Mouse (Mus musculus) neural tube, embryonic 14.5 days (tissue): ENCODE results near the gene D930007J09Rik. TPM values are rescaled to one million over a fixed set of nuclear protein-coding genes. Genes with fewer than 3 reads are reported as not detected.

Source experiments
- ATAC-seq: fragments of 200-750 bp; cut with Nextera tagmentation; 2 replicates; pipeline ENCODE4 v1.8.0; 2017; ENCODE audit warnings: low read depth, mild to moderate bottlenecking, moderate TSS enrichment, moderate library complexity
- H3K27ac ChIP-seq: fragments of 300-500 bp; sonication (generic); 2 replicates; pipeline ENCODE4 v1.5.1; 2014; ENCODE audit warnings: low read depth, mild to moderate bottlenecking, control low read depth, low read length, moderate library complexity, mixed read lengths
- H3K27me3 ChIP-seq: fragments of 300-500 bp; sonication (generic); 2 replicates; pipeline ENCODE4 v1.6.1; 2014; ENCODE audit warnings: low read length; ENCODE audit not compliant: control insufficient read depth, insufficient read depth
- H3K36me3 ChIP-seq: fragments of 300-500 bp; sonication (generic); 2 replicates; pipeline ENCODE4 v1.6.1; 2014; ENCODE audit warnings: low read length, mixed read lengths; ENCODE audit not compliant: control insufficient read depth, insufficient read depth
- H3K4me1 ChIP-seq: fragments of 300-500 bp; sonication (generic); 2 replicates; pipeline ENCODE4 v1.6.1; 2014; ENCODE audit warnings: low read length; ENCODE audit not compliant: control insufficient read depth, insufficient read depth
- H3K4me2 ChIP-seq: fragments of 300-500 bp; sonication (generic); 2 replicates; pipeline ENCODE4 v1.6.1; 2014; ENCODE audit warnings: mild to moderate bottlenecking, low read depth, low read length, control low read depth
- H3K4me3 ChIP-seq: fragments of 300-500 bp; sonication (generic); 2 replicates; pipeline ENCODE4 v1.5.1; 2014; ENCODE audit warnings: low read depth, low read length, control low read depth, mixed read lengths
- H3K9ac ChIP-seq: fragments of 300-500 bp; sonication (generic); replicated peaks from 2 replicates; pipeline ENCODE4 v1.6.1; 2014; ENCODE audit warnings: low read depth, mild to moderate bottlenecking, control low read depth, low read length, mixed read lengths
- H3K9me3 ChIP-seq: fragments of 300-500 bp; sonication (generic); 2 replicates; pipeline ENCODE4 v1.6.1; 2016; ENCODE audit warnings: low read length; ENCODE audit not compliant: control insufficient read depth
- WGBS: fragments of 180-500 bp; shearing (Covaris S2); extraction: QIAGEN DNeasy Blood & Tissue Kit; methylation state at CpG from one replicate; pipeline ENCODE4 v1.1.7; 2014; 5-methylcytosine and 5-hydroxymethylcytosine counted together
- polyA plus RNA-seq: library from polyadenylated mRNA; unstranded; fragments of >200 nt; fragmentation: Nextera tagmentation; extraction: Ambion mirVana; gene quantifications from 2 replicates; pipeline ENCODE4 v1.2.1, GENCODE M21; 2014

The D930007J09Rik gene
- polyA plus RNA-seq, 1 experiment from 2014 or later, result not detected

DNA sequence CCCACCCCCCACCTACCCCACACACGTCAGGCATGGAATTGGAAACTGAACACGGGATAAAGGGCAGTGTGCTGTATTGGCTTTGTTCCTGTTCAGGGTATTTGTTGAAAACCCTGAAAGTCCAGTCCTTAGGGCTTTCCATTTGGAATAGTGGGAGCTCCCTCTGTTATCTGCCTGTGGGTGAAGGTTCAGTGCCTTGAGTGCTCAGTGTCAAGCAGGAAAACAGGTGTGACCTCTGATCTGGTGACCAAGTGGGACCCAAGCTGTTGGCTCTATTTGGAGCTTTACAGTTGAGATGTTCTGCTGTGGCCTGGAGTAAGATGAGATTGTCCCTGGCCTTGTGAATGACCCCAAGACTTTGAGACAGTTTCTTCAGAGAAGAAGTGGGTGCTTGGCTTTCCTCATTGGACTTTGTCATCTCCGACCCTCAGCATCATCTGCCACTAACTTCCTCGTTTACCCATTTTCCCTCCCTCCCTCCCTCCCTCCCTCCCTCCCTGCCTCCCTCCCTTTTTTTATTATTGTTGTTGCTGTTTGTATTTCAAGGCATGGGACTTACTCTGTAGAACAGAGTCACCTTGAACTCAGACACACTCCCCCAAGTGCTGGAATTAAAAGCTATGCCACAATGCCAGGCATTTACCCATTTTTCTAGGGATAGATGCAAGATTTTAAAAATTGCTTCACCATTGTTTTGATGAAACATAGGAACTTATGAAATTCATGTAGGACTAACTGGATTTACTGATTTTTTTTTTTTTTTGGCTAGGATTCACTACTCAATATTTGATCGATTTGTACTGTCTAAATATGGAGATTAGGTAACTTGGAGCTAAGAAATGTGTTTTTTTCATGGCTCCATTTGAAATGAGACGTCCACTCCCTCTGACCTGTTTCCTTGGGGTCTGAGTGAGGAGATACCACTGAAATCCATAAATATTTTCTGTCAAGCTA, 22.0 kb upstream of the D930007J09Rik start:
- Histone ChIP-seq H3K27ac (no peak overlapping the region), H3K36me3 (peaks cover 12% of the 10 kb centered on the region), H3K4me1 (no peaks in the 10 kb centered on the region), H3K4me3 (no peak overlapping the region), H3K27me3 (no peaks in the 10 kb centered on the region), H3K4me2 (no peak overlapping the region), H3K9me3 (no peaks in the 10 kb centered on the region), H3K9ac (no peak overlapping the region)
- no peak for ATAC-seq
- 82% methylated on average over 6 of the region's 6 CpGs for WGBS

GRCm38 (mm10) chr13:32823126-32823525, 20.5 kb upstream of the D930007J09Rik start:
- peaks cover 18% of the 10 kb centered on the region for H3K36me3 ChIP-seq
- no peak overlapping the region for H3K4me3 ChIP-seq
- no peaks in the 10 kb centered on the region for H3K27me3 ChIP-seq
- no peaks in the 10 kb centered on the region for H3K4me1 ChIP-seq
- 89% methylated on average over 6 of the region's 6 CpGs for WGBS
- no peak overlapping the region for H3K4me2 ChIP-seq
- no peak overlapping the region for H3K9ac ChIP-seq
- ATAC-seq, result no peak
- no peak overlapping the region for H3K27ac ChIP-seq
- H3K9me3 ChIP-seq, result no peaks in the 10 kb centered on the region

DNA sequence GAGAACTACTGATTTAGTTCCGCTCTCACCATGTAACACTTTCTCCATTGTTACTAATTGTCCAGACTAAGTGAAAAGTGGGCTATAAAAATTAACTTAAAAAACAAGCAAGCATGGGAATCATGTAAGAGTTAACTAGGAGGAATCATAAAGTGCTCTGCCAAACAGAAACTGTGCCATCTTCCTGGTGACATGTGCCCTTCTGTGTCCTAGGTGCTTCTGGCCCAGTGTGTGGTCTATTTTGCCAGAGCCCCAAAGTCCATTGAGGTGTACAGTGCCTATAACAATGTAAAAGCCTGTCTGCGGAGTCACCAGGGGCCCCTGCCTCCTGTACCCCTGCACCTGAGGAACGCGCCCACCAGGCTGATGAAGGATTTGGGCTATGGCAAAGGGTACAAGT, 19.0 kb upstream of the D930007J09Rik start:
- Histone ChIP-seq H3K4me2 (no peak overlapping the region), H3K9ac (no peak overlapping the region), H3K9me3 (no peaks in the 10 kb centered on the region), H3K27me3 (no peaks in the 10 kb centered on the region), H3K4me1 (no peaks in the 10 kb centered on the region), H3K27ac (no peak overlapping the region), H3K4me3 (no peak overlapping the region), H3K36me3 (peaks cover 20% of the 10 kb centered on the region)
- 95% methylated on average over 4 of the region's 4 CpGs for WGBS
- no peak for ATAC-seq

DNA sequence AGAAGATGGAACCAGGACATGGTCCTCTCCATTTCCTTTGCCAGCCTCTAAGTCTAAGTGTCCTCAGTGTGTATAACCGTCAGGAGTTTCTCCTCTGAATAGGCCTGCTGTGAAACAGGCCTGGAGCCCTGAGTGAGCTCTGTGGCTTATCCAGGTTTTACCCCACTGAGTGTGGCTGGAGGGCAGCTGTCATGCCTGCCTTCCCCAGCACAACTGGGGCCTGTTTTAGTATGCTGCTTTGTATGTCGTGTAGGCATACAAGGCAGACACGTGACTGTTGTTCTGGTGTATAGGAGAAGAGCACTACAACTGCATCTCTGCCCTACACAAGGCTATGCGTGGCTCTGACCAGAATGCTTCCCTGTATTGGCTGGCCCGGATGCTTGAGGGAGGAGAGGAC, 17.3 kb upstream of the D930007J09Rik start:
- Histone ChIP-seq H3K9me3 (no peaks in the 10 kb centered on the region), H3K4me2 (no peak overlapping the region), H3K27me3 (no peaks in the 10 kb centered on the region), H3K27ac (no peak overlapping the region), H3K4me1 (no peaks in the 10 kb centered on the region), H3K4me3 (no peak overlapping the region), H3K36me3 (peaks cover 27% of the 10 kb centered on the region), H3K9ac (no peak overlapping the region)
- WGBS, result 94% methylated on average over 5 of the region's 5 CpGs
- ATAC-seq, result no peak

GRCm38 (mm10) chr13:32819241-32819640, 16.6 kb upstream of the D930007J09Rik start:
- H3K36me3 ChIP-seq, result peaks cover 27% of the 10 kb centered on the region
- H3K27me3 ChIP-seq, result no peaks in the 10 kb centered on the region
- no peak overlapping the region for H3K27ac ChIP-seq
- no peak overlapping the region for H3K4me3 ChIP-seq
- WGBS, result 98% methylated on average over 3 of the region's 3 CpGs
- no peak overlapping the region for H3K9ac ChIP-seq
- H3K9me3 ChIP-seq, result no peaks in the 10 kb centered on the region
- no peak for ATAC-seq
- no peak overlapping the region for H3K4me2 ChIP-seq
- no peaks in the 10 kb centered on the region for H3K4me1 ChIP-seq

DNA sequence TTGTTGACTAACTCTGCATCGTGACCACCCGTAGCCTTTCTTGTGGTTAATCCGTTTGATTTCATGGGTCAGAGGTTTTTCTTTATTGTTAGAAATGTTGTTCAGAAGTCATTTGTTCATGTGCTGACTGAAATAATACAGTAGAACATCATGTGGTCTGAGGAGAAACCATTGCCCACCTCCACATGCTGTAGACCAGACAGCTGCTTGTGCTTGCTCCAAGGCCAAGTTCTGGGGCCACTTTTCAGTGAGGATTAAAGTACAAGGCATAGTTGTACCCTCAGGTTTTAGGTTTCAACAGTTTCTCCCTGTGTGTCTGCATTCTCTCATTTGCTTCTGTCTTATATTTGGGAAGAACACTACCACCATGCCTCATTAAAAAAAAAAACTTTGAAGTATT, 5.0 kb upstream of the D930007J09Rik start:
- WGBS, result 72% methylated on average over 3 of the region's 3 CpGs

DNA sequence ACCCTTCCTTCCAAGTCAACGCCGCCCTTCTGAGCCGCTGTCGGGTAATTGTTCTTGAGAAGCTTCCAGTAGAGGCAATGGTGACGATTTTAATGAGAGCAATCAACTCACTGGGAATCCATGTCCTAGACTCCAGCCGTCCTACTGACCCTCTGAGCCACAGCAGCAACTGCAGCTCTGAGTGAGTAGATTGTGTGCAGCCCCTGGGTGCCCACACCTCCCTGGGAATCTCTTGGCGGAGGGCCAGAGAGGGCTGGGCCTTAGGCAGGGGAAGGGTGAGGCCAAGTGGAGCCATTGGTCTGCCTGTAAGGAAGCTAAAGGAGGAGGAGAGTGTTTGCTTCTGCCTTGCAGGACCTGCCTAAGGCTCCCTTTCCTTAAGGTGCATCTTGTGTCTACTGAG, 4.2 kb upstream of the D930007J09Rik start:
- Histone ChIP-seq H3K27me3 (no peaks in the 10 kb centered on the region), H3K9ac (no peak overlapping the region), H3K4me1 (peaks cover 15% of the 10 kb centered on the region; the same call in 1 of the 2 replicates), H3K4me2 (no peak overlapping the region), H3K4me3 (no peak overlapping the region), H3K9me3 (no peaks in the 10 kb centered on the region), H3K36me3 (peaks cover 22% of the 10 kb centered on the region; the same call in 1 of the 2 replicates), H3K27ac (no peak overlapping the region)
- WGBS, result 74% methylated on average over 7 of the region's 7 CpGs
- no peak for ATAC-seq

More for the DNA sequence above, 5.0 kb upstream of the D930007J09Rik start:
- peaks cover 22% of the 10 kb centered on the region; the same call in 1 of the 2 replicates for H3K36me3 ChIP-seq
- H3K4me2 ChIP-seq, result no peak overlapping the region
- peaks cover 15% of the 10 kb centered on the region; the same call in 1 of the 2 replicates for H3K4me1 ChIP-seq
- H3K27me3 ChIP-seq, result no peaks in the 10 kb centered on the region
- ATAC-seq, result no peak
- H3K9me3 ChIP-seq, result no peaks in the 10 kb centered on the region
- H3K4me3 ChIP-seq, result no peak overlapping the region
- H3K9ac ChIP-seq, result no peak overlapping the region
- H3K27ac ChIP-seq, result no peak overlapping the region

DNA sequence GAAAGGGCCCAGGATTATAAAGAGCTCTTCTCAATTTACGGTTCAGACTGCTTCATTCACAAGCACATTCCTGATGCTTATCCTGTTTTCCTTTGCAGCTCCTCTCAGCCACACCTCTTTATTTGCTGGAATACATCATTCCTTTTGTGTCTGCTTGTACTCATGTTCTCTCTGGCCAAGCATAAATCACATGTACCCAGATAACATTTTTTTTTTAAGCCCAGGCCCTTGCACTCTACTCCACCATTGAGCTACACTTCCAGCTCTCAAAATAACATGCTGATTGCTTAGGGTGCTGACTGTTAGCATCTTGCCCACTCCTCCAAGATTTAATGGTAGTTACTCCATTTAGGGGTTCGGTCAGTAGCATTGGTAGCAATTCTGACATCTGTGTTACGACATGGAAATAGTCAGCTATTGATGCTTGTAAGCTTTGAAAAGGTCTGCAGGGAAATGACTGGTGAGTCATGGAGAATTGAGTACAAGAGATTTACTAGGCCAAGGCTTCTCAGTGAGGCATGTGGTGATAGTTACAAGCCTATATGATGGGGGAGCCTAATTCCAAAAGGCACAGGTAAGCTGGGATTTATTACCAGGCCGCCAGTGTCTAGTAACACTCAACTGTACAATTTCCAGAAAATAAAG, 1.2 kb upstream of the D930007J09Rik start:
- peaks cover 20% of the 10 kb centered on the region; the same call in 1 of the 2 replicates for H3K4me1 ChIP-seq
- H3K4me2 ChIP-seq, result peak overlapping the region; percentile 66
- ATAC-seq, result no peak
- H3K27ac ChIP-seq, result no peak overlapping the region
- H3K36me3 ChIP-seq, result peaks cover 17% of the 10 kb centered on the region; the same call in 1 of the 2 replicates
- H3K9ac ChIP-seq, result no peak overlapping the region; the same call in 1 of the 2 replicates
- H3K27me3 ChIP-seq, result no peaks in the 10 kb centered on the region
- no peaks in the 10 kb centered on the region for H3K9me3 ChIP-seq
- WGBS, result 50% methylated on average over 4 of the region's 4 CpGs
- H3K4me3 ChIP-seq, result peak overlapping the region; percentile 54
